Mouse (Mus musculus): ENCODE measurements around the gene Cdc73.
"Not testable (repeated sequence)": the region's sequence is repeated elsewhere in the genome, so short reads cannot be mapped to it uniquely, and the experiment has no call there.

Cdc73 gene

DNA sequence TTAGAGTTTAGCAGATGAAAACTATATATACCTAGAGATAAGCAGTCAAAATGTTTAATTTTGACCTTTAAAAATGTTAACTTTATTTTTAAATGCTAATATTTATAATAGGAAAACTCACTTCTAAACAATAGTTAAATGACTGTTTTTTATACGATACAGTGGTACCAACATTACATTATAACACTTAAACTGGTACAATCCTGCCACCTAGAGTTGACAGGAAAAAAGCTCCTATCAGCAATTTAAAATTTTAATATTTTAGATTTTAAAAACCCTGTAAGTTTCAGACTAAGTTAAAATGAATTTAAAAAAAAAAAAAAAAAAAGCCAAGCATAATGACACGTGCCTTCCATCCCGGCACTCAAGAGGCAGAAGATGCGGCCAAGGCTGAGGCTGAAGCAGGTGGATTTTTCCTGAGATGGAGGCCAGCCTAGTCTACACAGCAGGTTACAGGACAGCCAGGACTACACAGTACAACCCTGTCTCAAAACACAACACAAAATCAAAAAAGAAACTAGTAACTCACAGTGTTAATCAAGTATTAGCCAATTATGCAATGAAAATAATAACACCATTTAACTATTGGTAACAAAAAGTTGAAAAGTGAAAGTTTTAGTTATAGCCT is 26.8 kb downstream of the Cdc73 start:
- DNase-seq, result no peak

DNA sequence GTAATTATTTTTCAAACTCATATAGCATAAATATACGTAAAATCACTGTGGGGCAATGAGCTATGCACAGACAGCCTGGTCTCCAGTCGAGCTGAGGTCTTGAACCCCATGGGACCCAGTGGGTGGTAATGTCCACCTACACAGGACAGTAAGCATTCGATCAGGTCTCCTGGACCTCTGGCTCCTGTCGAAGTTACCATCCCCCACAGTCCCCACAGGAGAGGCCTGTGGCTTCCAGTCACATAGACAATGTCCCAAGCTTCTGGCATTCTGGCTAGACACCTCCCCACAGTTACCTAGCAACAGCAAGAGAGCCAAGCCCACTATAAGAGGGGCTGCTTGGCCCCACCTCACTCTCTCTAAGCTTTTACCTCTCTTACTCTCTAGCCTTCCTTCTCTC is 37.9 kb downstream of the Cdc73 start:
- DNase-seq, result not testable (repeated sequence)

DNA sequence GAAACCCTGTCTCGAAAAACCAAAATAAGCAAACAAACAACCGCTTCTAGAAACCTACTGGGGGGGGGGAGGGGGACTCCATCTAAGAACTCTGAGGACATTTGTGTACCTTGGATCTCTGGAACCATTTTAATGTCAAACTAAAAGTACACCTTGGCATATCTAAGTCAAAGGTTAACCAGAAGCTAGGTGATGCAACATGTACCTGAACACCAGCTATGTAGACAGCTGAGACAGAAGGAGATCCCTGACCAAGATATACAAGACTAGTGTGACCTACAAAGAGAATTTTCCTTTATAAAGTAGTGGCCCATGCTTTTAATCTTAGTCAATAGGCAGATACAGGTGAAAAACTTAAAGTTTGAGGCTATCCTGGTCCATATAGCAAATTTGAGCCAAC is 39.5 kb downstream of the Cdc73 start:
- no peak for DNase-seq

DNA sequence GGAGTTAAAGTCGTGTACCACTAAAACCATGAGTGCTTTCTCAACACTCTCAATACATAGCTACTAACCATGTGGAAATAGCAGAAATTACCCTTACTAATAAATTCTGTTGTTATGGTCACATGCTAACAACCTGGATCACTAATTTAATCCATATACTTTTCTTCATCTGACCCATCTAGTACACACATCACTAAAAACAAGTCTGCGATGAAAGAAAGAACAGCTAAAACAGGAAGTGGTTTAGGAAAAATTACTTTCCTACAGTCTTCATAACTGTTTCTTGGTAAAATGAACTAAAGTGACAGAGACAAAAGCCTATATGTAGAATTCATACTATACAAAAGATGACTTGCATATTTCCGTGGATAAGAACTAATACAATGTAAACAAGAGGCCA is 49.0 kb downstream of the Cdc73 start:
- no peak for DNase-seq

DNA sequence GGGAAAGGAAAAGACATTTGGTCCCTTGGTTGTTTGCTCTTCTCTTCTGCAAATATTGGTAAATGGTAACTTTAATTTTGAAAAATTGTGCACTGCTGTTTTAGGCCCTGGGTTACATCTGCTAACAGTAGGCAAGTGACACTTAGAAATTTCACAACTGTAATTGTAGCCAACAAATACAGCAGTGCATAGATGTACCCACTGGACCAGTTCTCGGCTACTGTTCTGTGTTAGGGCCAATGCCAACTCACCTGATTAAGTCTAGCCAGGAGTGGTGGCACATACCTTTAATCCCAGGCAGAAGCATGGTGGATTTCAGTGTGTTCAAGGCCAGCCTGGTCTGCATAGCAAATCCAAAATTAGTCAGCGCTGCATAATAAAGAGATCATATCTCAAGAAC is 52.4 kb downstream of the Cdc73 start:
- no peak for DNase-seq

DNA sequence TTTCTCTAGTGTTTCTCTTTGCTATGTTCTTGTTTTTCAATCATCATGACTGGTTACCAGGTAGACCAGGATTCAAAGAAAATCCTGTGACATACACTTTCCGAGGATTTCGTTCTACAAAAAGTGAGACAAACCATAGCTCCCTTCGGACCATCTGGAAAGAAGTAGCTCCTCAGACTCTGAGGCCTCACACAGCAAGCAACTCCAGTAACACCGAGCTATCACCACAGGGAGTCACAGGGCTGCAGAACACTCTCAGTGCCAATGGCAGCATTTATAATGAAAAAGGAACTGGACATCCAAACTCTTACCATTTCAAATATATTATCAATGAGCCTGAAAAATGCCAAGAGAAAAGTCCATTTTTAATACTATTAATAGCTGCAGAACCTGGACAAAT is 56.5 kb downstream of the Cdc73 start:
- DNase-seq, result no peak

DNA sequence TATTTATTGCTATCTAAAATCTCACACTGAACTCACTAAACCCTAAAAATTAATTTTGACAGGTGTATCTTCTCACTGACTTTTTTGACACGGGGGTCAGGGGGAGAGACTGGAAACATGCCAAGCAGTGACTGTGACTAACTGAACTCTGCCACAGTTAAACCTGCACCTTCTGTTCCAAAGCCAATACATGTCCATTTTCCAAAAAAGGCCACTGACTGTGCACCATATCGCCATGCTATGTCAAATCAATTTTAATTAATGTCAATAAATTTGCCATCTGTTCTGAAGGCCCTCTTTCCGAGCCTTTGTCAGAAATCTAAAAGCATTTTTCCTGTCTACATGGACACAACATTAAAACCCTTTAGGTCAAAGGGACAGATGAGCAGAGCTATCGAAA is 57.3 kb downstream of the Cdc73 start:
- DNase-seq, result no peak

DNA sequence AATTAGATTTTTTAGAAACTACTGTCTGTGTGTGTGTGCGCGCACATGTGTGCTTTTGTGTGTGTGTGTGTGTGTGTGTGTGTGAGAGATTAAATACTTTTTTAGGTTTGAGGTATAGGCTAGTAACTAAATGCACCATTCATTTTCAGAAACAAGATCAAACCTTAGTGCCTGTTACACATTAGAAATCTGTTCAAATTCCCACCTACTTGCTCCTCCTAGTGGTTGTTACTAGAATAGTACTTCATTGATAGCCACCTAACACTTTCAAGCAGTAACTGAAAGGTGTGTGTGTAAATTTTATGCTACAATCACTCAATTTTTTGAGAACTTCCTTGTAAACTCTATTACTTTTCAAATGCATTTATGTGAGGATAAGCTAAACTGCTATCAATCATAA is 58.5 kb downstream of the Cdc73 start:
- no peak for DNase-seq

DNA sequence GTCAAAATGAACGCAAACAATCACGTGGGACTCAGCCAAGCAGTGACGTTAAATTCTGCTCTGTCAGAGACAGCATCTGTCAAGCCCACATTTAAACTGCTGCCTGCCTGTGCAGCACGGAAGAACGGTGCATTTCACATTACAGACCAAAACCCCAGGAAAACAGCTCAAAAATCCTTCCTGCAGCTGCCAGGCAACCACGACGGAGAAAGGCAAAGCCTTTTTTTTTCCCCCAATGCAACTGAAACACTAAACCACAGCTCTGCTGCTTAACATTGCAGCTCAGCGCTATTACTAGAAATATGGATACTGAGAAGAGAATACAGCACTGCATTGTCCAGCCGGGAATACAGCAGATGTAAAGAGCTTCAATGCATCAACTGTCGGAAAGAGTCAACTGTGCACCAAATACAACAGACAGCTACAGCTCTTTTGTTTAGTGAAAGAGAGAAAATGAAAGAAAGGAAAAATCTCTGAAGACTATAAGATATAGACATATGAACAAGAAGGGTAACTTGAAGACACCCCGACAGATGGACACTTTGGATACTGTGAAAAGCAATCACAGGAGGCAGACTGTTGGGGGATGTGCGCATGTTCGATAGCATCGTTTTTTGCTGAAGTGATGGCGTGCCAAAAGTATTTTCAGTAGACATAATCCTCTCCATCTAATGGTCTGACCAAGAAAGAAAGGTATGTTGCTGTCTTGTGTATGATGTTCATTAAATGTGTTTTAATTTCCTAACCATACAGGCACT is 61.9 kb downstream of the Cdc73 start, which contains the start of gene B3galt2:
TSS of gene B3galt2 (plus strand) at position 15 of the 758 bp plus-strand sequence.
- no peak for DNase-seq

DNA sequence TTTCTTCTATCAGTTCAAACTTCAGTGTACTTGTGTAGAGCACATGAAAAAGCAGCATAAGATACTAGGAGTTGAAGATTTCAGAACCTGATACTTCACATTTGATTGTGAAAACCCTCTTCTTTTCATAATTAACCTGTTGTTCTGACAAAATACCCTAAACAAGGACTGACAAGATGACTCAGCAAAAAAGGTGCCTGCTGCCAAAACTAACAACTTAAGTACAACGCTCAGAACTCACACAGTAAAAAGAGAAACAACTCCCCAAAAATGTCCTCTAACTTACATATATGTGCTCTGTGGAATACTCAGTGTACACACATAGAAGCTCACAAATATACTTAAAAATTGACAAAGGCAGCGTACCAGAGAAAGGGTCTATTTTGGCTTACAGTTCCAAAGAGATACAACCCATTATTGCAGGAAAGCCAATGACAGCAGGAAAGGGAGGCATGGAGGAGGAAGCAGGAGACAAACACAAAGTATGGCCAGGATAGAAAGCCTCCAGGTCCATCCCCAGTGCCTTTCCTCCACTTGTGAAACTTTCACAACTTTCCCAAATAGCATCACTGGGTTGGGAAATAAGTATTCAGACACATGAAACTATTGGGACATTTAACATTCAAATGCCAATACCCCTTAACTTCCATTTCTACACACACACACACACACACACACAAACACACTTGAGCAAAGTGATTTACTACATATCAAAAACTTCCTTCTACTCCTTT is 69.7 kb downstream of the Cdc73 start:
- no peak for DNase-seq

DNA sequence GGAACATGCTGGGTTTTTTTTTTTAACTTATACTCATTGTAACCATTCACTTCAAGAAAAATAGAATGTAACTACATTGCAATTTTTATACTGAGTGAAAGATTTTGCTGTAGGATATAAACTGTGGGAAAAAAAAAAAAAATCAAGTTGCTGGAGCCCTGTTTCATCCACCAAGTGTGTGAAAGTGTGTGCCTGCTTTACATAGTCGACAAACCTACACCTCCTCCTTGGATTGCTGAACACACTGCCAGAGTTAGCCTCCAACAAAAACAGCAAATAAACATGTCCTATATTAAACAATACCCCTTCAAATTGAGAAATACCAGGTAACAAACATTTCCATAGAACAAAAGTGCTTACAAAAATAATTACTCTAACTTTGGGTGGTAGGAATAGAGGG is 70.3 kb downstream of the Cdc73 start:
- no peak for DNase-seq

DNA sequence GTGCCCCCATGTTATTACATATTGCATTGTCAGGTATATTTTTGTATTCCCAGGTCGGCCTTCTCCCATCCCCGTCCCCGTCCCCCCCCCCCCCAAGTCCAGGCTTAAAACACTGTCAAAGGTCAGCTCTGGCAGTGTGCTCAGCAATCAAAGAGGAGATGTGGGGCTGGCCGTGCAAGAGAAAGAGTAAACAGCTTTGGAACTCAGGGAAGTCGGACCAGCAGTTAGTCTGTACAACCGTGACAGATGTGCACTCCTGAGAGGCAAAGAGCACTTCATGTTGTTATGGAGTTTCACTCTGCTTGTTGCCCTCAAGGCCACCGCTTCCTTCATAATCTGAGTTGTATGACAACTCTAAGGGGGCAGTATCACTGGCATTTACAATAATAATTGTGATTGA is 71.4 kb downstream of the Cdc73 start:
- no peak for DNase-seq

DNA sequence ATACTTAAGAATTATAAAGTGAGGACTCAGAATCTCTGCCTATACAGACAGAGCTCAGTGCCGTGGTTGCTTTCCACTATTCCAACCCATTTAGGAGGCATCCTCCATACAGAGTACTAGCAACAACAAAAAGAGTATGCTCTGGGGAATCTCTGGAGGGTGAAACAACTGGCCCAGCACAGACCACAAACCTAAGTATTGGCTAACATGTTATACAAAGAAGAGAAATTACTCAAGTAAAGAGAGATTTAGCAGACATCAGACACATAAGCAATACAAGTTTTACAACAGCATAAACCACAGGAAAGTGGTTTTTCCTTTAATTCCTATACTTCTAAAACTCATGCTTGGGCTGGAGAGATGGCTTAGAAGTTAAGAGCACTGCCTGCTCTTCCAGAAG is 80.1 kb downstream of the Cdc73 start:
- no peak for DNase-seq

DNA sequence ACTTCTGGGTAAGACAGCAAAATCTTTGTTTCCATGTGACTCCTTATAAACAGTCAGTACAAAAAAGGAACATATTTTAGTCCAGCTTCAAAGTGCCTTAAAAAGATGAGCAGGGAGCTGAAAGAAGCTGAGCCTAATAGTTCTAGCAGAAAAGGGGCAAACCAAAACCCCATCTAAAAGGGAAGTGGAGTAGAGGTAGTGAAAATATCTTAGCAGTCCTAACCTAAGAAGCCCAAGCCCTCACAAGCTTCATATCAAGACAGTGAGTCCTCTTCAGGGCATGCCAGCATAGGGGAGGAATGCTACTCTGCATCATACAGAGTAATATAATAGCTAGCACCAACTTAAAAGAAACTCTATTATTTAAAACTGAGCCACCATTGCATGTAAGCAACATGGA is 80.8 kb downstream of the Cdc73 start:
- DNase-seq, result no peak

DNA sequence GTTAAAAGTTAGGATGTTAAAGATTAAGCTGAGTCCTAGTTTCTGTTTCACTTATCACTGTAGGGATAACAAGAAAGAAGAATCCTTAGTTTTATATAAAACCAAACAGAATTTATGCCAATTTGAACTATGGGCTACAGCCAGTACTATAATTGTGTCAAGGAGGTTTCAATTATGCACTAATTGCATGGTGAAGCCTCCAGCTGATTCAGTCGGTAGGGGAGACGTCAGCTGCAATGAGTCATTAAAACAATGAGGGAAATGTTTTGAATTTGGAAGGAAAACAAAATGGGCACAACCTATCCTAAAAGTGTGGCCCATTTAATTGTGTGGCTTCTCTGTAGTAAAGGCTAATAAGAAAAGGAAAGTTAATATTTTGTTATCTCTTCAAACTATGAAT is 82.9 kb downstream of the Cdc73 start:
- no peak for DNase-seq

DNA sequence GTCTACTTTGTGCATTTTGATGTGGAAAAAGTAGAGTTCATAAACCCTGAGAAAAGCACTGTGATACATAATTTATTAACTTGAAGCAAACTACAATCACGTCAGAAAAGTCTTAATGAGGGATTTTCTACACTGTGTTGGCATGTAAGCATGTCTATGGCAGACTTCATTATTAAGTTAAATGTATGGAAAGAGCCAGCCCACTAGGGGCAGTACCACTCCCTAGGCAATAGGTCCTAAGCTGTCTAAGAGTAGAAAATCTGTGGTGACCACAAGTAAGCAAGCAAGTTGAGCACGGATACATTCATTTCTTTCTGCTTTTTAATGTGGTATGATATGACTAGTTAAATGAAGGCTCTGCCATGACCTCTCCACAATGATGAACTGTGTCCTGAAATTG is 89.8 kb downstream of the Cdc73 start:
- DNase-seq, result no peak

DNA sequence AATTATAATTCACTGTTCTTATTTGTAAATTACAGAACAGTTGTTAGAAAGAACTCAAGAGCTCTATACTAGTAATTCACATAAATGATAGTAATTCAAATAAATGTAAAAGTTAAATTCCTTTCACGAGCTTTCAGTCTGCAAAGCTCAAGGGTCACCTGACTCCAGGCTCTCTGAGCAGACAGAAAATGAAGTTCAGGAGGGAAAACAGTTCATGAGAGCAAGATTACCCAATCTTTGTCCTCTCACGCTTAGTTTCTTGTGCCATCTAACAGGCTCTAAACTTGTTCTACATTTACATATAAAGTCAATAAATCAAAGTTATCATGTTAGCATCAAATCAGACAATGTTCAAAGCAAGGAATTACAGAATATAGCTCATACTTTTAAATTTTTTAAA is 93.8 kb downstream of the Cdc73 start:
- no peak for DNase-seq

DNA sequence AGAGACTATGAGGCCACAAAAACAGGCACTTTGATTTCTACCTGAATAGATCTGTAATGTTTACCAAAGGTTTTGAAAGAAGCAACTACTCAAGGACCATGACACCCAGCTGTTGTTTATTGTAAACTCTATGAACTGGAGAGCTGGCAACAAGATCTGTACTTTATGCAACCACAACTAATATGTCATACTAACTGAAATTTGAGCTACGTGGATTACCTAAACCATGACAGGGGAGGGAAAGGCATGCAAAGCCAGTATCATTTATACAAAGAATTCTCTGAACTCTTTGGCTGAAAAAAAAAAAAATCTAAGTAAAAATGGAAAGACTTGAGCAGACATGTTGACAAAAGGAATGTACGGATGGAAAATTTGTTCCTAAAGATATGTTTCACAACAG is 105.8 kb downstream of the Cdc73 start:
- no peak for DNase-seq

DNA sequence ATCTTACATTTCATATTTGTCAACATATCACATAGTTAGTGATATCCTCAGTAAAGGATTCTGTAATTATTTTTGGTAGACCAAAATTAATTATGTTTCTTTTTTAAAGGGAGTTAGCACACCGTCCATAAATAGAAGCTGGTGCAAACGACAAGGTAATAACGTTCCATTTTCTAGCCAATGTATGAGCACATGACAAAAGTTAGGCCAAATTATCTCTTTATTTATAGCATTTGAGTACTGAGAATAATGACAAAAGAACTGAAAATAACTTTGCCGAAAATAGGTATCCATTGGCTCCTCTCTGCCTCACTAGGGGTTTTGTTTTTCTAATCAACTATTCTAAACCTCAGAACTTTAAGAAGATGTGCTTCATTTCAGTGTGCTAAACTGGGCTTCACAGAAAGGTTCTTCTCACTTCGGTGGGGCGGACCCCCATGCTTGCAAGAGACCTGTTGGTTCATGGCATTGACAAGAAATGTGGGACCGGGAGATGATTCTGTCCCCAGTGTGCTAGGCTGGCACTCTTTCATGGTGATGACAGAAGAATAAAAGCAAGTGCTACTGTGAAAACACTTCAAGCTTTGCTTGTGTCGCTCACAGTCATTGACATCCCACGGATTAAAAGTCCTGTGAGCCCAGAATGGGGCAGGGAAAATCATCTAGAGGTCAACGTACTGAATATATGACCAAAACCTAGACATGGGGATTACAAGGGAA is 125.7 kb downstream of the Cdc73 start:
- no peak for DNase-seq

DNA sequence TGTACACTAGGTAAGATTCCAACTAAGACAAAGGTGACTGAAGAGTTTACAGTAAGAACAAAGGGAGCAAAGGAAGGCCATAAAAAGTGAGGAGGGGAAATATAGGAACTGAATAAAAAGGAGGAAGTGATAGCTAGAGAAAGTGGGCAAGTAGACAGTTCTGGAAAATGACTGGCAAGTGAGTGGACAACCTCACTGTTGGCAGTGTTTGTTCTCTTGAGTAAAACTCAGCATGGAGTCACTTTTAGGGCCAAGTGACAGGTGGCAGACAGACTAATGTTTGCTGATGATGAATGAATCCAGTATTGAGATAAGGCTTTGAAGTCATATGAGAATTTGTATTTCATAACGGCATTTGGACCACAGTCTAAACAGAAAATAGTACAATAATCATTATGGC is 144.5 kb downstream of the Cdc73 start:
- no peak for DNase-seq

DNA sequence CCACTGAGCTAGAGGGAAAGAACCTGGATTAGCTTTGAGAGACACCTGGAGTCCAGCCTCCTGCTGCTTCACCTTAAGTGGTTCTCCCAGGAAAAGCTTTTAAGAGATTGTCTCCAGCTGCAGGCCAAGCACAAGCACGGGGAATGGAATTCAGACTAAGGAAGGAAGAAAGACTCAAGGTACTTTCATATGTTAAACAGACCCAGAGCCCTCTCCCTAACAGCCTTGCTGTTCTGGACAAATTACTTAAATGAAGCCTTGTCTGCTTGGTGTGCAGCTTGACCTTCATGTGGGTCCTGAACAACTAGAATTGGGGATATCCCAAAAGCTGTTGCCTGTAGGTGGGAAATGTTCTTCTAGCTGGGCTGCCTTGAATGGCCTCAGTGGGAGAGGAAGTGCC is 147.2 kb downstream of the Cdc73 start:
- DNase-seq, result no peak

DNA sequence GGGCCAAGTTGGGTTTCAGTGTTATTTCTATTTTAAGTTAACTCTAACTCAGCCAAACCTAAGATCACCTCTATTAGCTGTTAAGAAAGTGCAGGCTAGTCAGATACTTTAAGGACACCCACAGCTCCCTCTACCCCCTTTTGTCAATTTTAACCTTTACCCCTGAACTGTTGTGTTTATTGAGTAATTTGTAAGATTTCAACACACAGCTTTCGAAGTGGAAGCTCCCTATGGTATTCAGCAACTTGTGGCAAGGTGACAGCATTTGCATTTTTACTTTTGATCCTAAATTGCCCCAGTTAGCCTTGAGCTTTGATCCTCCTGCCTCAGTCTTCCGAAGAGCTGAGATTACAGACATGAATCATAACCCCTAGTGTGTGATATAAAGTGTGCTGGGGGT is 148.1 kb downstream of the Cdc73 start:
- DNase-seq, result no peak
